7 mouse cellular contexts compared by ENCODE assay signal in genomic region chr11:78751843-78752203, GRCm38 (mm10). TPM values are rescaled to one million over a fixed set of nuclear protein-coding genes. Genes with fewer than 3 reads are reported as not detected.
DNase-seq lines count a peak whose midpoint lies in the region; ATAC-seq and TF ChIP-seq lines count a peak whose summit lies in the region.

No protein-coding gene starts in this region.

- no peak; the same call in 1 of the 2 replicates for ATAC-seq in lung, postnatal 0 days
- peak; percentile 16 for ATAC-seq in erythroid progenitor cell, adult 5-6 weeks (replicated peaks; ENCODE audit: low FRiP score, poor library complexity, severe bottlenecking)
- ATAC-seq in limb, embryonic 12.5 days (ENCODE audit: insufficient number of reproducible peaks, insufficient read depth, low FRiP score, low TSS enrichment, low read depth), result no peak
- ATAC-seq in stomach, embryonic 14.5 days (ENCODE audit: insufficient number of reproducible peaks, insufficient read depth, low FRiP score, low read depth), result no peak

- H3K9me3 ChIP-seq in lung, postnatal 0 days (ENCODE audit: low read length), result no peaks in the 10 kb centered on the region
- no peaks in the 10 kb centered on the region for H3K9me3 ChIP-seq in limb, embryonic 12.5 days
- H3K9me3 ChIP-seq in stomach, embryonic 14.5 days (ENCODE audit: control insufficient read depth, low read depth, low read length), result no peaks in the 10 kb centered on the region

- H3K27ac ChIP-seq in lung, postnatal 0 days (ENCODE audit: low read length), result no peak overlapping the region
- H3K27ac ChIP-seq in limb, embryonic 12.5 days, result no peak overlapping the region; the same call in 1 of the 2 replicates
- H3K27ac ChIP-seq in stomach, embryonic 14.5 days (ENCODE audit: low read length), result no peak overlapping the region

- H3K27me3 ChIP-seq in lung, postnatal 0 days (replicated peaks; ENCODE audit: insufficient read depth, low read length), result no peaks in the 10 kb centered on the region
- H3K27me3 ChIP-seq in limb, embryonic 12.5 days, result no peaks in the 10 kb centered on the region
- H3K27me3 ChIP-seq in stomach, embryonic 14.5 days (ENCODE audit: control insufficient read depth, insufficient read depth, low read length), result no peaks in the 10 kb centered on the region

- H3K4me3 ChIP-seq in lung, postnatal 0 days (ENCODE audit: low read depth, low read length), result peak overlapping the region; percentile 65
- peak overlapping the region; percentile 51 for H3K4me3 ChIP-seq in limb, embryonic 12.5 days (replicated peaks)
- H3K4me3 ChIP-seq in stomach, embryonic 14.5 days (ENCODE audit: low read depth, low read length), result peak overlapping the region; percentile 65

- no peak for TF ChIP-seq CTCF in lung, postnatal 0 days (IDR thresholded peaks at IDR 0.05)

- no peak for DNase-seq in lung, postnatal 0 days (ENCODE audit: low spot score)
- DNase-seq in lung, postnatal 14 days, result no peak
- no peak for DNase-seq in adrenal gland, postnatal 25 days
- no peak for DNase-seq in spleen, postnatal 36 days (ENCODE audit: low spot score in 2 of 2)

- no peaks in the 10 kb centered on the region for H3K36me3 ChIP-seq in lung, postnatal 0 days (ENCODE audit: insufficient read depth, low read length)
- peaks cover 22% of the 10 kb centered on the region; the same call in 1 of the 2 replicates for H3K36me3 ChIP-seq in limb, embryonic 12.5 days
- H3K36me3 ChIP-seq in stomach, embryonic 14.5 days (ENCODE audit: control insufficient read depth, insufficient read depth, low read length), result no peaks in the 10 kb centered on the region

- H3K4me2 ChIP-seq in lung, postnatal 0 days (replicated peaks; ENCODE audit: low read depth, low read length), result peak overlapping the region; percentile 72
- peak overlapping the region; percentile 75 for H3K4me2 ChIP-seq in limb, embryonic 12.5 days
- H3K4me2 ChIP-seq in stomach, embryonic 14.5 days (replicated peaks; ENCODE audit: low read depth, low read length), result peak overlapping the region; percentile 80

- H3K4me1 ChIP-seq in lung, postnatal 0 days (ENCODE audit: insufficient read depth, low read depth, low read length), result no peaks in the 10 kb centered on the region; the same call in 1 of the 2 replicates
- H3K4me1 ChIP-seq in limb, embryonic 12.5 days (replicated peaks), result peaks cover 6% of the 10 kb centered on the region
- H3K4me1 ChIP-seq in stomach, embryonic 14.5 days (ENCODE audit: control insufficient read depth, insufficient read depth, low read length), result peaks cover 4% of the 10 kb centered on the region; the same call in 1 of the 2 replicates

- 2% methylated on average over 2 of the region's 2 CpGs for WGBS in lung, postnatal 0 days
- 7% methylated on average over 2 of the region's 2 CpGs for WGBS in limb, embryonic 12.5 days
- WGBS in stomach, embryonic 14.5 days, result 5% methylated on average over 2 of the region's 2 CpGs

- H3K9ac ChIP-seq in lung, postnatal 0 days (replicated peaks; ENCODE audit: low read depth), result peak overlapping the region; percentile 68
- H3K9ac ChIP-seq in limb, embryonic 12.5 days (replicated peaks), result peak overlapping the region; percentile 55; the same call in 1 of the 2 replicates
- H3K9ac ChIP-seq in stomach, embryonic 14.5 days (replicated peaks; ENCODE audit: low read depth, low read length), result no peak overlapping the region

- TF ChIP-seq EP300 in lung, postnatal 0 days (IDR thresholded peaks at IDR 0.05), result no peak

RNA-seq across cellular contexts. Expression of gene Ccnq, which starts 0.3 kb away (rescaled TPM):
- polyA plus RNA-seq in lung, postnatal 0 days (2015; fragmentation: Nextera tagmentation; extraction: Ambion mirVana), result 27.4 and 31.5 TPM in 2 replicates
- 5.4 TPM in 1 of 2 replicates, not detected in the other for total RNA-seq in erythroid progenitor cell, adult 5-6 weeks (2015; ENCODE audit: low replicate concordance)
- 0.38 and 4.6 TPM in 2 replicates for total RNA-seq in erythroid progenitor cell, adult 5-6 weeks (2017; ENCODE audit: low replicate concordance)
- polyA plus RNA-seq in limb, embryonic 12.5 days (2016; fragmentation: Nextera tagmentation; extraction: Ambion mirVana), result 37.6 and 40.2 TPM in 2 replicates
- polyA plus RNA-seq in stomach, embryonic 14.5 days (2014; fragmentation: Nextera tagmentation; extraction: Ambion mirVana), result 42.2 and 44.9 TPM in 2 replicates
- total RNA-seq in adrenal gland, postnatal 25 days (2021), result 66.6 and 73.8 TPM in 2 replicates

RNA-seq across cellular contexts. Expression of gene Nlk, which starts 54.6 kb away (rescaled TPM):
- polyA plus RNA-seq in lung, postnatal 0 days (2015; fragmentation: Nextera tagmentation; extraction: Ambion mirVana), result 15.9 and 16.0 TPM in 2 replicates
- 3.2 and 16.8 TPM in 2 replicates for total RNA-seq in erythroid progenitor cell, adult 5-6 weeks (2015; ENCODE audit: low replicate concordance)
- 4.1 and 5.1 TPM in 2 replicates for total RNA-seq in erythroid progenitor cell, adult 5-6 weeks (2017; ENCODE audit: low replicate concordance)
- 10.8 and 11.6 TPM in 2 replicates for polyA plus RNA-seq in limb, embryonic 12.5 days (2016; fragmentation: Nextera tagmentation; extraction: Ambion mirVana)
- 10.1 and 13.4 TPM in 2 replicates for polyA plus RNA-seq in stomach, embryonic 14.5 days (2014; fragmentation: Nextera tagmentation; extraction: Ambion mirVana)
- 66.5 and 93.9 TPM in 2 replicates for total RNA-seq in adrenal gland, postnatal 25 days (2021)
